Mouse (Mus musculus): ENCODE data around the gene Ugt1a2.
"Not testable (repeated sequence)": the region's sequence is repeated elsewhere in the genome, so short reads cannot be mapped to it uniquely, and the experiment has no call there.

The Ugt1a2 gene

GRCm38 (mm10) chr1:88200456-88200855 is at the start of gene Ugt1a2:
Gene Ugt1a2, plus strand, starts transcription at chr1:88200601.
- in situ Hi-C loops (cut with MseI, MboI), result no loop called here

- in situ Hi-C loops (cut with MseI, MboI), result no loop called here
Observed at GRCm38 (mm10) chr1:88158430-88158829, 42.0 kb upstream of the Ugt1a2 start.

- in situ Hi-C loops (cut with MseI, MboI), result no loop called here
Observed at GRCm38 (mm10) chr1:88165711-88166110, 34.7 kb upstream of the Ugt1a2 start, which contains the start of gene Ugt1a5. Gene Ugt1a5, plus strand, starts transcription at chr1:88166012.

GRCm38 (mm10) chr1:88172190-88172589 is 28.2 kb upstream of the Ugt1a2 start:
- in situ Hi-C loops (cut with MseI, MboI), result not testable (repeated sequence)

- in situ Hi-C loops (cut with MseI, MboI), result loop anchor here (25.0 kb wide), 2 partner anchors 233 to 642 kb away; partner anchors contain the start of gene Spp2 (in 1 of the 2)
Observed at GRCm38 (mm10) chr1:88179657-88180056, 20.7 kb upstream of the Ugt1a2 start.

- in situ Hi-C loops (cut with MseI, MboI), result loop anchor here (25.0 kb wide), 2 partner anchors 226 to 649 kb away; partner anchors contain the start of gene Spp2 (in 1 of the 2)
Observed at GRCm38 (mm10) chr1:88186325-88186935, 14.0 kb upstream of the Ugt1a2 start.

GRCm38 (mm10) chr1:88192136-88192535 is 8.3 kb upstream of the Ugt1a2 start:
- in situ Hi-C loops (cut with MseI, MboI), result loop anchor here (25.0 kb wide), 2 partner anchors 220 to 655 kb away; partner anchors contain the start of gene Spp2 (in 1 of the 2)

- in situ Hi-C loops (cut with MseI, MboI), result loop anchor here (25.0 kb wide), 2 partner anchors 217 to 658 kb away; partner anchors contain the start of gene Spp2 (in 1 of the 2)
Observed at GRCm38 (mm10) chr1:88195687-88196086, 4.7 kb upstream of the Ugt1a2 start.

- in situ Hi-C loops (cut with MseI, MboI), result loop anchor here (25.0 kb wide), 2 partner anchors 215 to 660 kb away; partner anchors contain the start of gene Spp2 (in 1 of the 2)
Observed at GRCm38 (mm10) chr1:88197443-88197842, 3.0 kb upstream of the Ugt1a2 start.

- in situ Hi-C loops (cut with MseI, MboI), result loop anchor here (25.0 kb wide), 2 partner anchors 212 to 663 kb away; partner anchors contain the start of gene Spp2 (in 1 of the 2)
Observed at GRCm38 (mm10) chr1:88199996-88200395, 405 bp upstream of the Ugt1a2 start.

- in situ Hi-C loops (cut with MseI, MboI), result no loop called here
Observed at GRCm38 (mm10) chr1:88205294-88205922, 5.0 kb downstream of the Ugt1a2 start, which contains the start of gene Dnajb3. Gene Dnajb3, minus strand, starts transcription at chr1:88205782.

GRCm38 (mm10) chr1:88206843-88207479 is 6.6 kb downstream of the Ugt1a2 start:
- in situ Hi-C loops (cut with MseI, MboI), result no loop called here

- in situ Hi-C loops (cut with MseI, MboI), result no loop called here
Observed at GRCm38 (mm10) chr1:88211812-88212211, 11.4 kb downstream of the Ugt1a2 start, which contains the start of gene Ugt1a1. Gene Ugt1a1, plus strand, starts transcription at chr1:88211959.

GRCm38 (mm10) chr1:88212341-88213045 is 12.1 kb downstream of the Ugt1a2 start:
- in situ Hi-C loops (cut with MseI, MboI), result no loop called here

- in situ Hi-C loops (cut with MseI, MboI), result no loop called here
Observed at GRCm38 (mm10) chr1:88213061-88213460, 12.7 kb downstream of the Ugt1a2 start.

GRCm38 (mm10) chr1:88213766-88214461 is 13.5 kb downstream of the Ugt1a2 start:
- in situ Hi-C loops (cut with MseI, MboI), result no loop called here

GRCm38 (mm10) chr1:88214462-88214952 is 14.1 kb downstream of the Ugt1a2 start:
- in situ Hi-C loops (cut with MseI, MboI), result no loop called here

- in situ Hi-C loops (cut with MseI, MboI), result no loop called here
Observed at GRCm38 (mm10) chr1:88215466-88216380, 15.3 kb downstream of the Ugt1a2 start.

GRCm38 (mm10) chr1:88216551-88216950 is 16.1 kb downstream of the Ugt1a2 start:
- in situ Hi-C loops (cut with MseI, MboI), result no loop called here
